Mouse (Mus musculus) WW6 (cell line): Measurements from ENCODE around the gene Rala.
A peak's percentile ranks its signal among the peaks of the same experiment; 100 is the strongest.
"Not testable (repeated sequence)": the region's sequence is repeated elsewhere in the genome, so short reads cannot be mapped to it uniquely, and the experiment has no call there.

ENCODE experiments used
- DNase-seq: peaks from one replicate; pipeline ENCODE4 v3.0.0-alpha.2; 2013; ENCODE audit warnings: low read depth, low spot score

Rala gene

GRCm38 (mm10) chr13:17944078-17944917 is at the start of gene Rala:
Rala (minus strand) TSS chr13:17944239.
- DNase-seq, result peak; percentile 62

DNA sequence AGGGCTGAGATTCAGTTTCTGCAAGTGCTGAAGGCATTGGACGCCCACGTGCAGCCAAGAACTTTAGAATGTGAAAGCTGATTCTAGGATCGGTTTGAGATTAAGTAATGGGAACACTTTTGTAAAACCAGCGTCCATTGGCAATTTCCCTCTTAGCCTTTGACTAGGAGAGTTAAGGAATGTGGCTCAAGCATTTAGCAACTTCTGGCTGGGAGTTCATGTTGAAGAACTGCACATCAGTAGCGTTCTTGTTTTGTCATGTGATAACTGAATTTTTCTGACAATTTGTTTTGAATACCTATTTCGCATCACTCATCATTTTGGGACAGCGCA is 49.4 kb upstream of the Rala start:
- no peak for DNase-seq

DNA sequence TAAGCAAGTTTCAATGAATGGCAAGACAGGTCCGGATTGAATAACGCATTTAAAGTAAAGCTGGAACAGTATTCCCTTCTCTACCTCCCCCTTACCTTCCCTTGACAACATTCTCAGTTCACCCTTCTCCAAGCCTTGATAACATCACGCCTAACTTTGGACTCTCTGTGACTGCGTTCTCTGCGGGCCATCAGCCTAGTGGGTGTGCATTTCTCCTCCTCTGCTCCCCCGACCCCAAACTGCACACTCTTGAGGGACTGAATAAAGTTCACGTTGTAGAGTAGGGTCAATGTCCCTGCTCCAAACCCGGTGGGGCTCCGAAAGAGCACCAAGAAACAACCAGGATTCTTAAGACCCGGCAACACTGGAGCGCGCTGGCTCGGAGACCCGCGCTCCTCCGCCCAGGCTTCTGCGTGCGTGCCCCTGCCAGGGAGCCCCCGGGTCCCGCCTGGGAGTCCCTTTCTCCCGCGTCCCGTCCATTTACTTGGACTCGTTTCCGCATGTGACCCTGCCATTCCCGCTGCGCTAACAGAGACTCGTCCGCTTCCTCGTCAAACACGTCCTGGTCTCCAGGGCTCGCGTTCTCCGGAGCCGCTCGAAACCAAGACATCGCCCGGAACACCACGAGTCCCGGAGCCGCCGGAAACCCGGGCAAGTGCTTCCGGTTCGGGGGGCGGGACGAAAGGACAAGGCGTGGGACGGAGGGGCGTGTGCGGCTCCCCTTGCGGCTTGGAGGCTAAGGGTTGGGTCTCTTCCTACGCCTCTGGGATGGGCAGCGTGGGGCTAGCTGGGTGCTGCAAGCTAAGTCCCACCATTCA is 48.9 kb upstream of the Rala start, which contains the start of gene Yae1d1:
Gene Yae1d1, minus strand, starts transcription at position 653 of the 818 bp plus-strand sequence.
- peak; percentile 70 for DNase-seq

DNA sequence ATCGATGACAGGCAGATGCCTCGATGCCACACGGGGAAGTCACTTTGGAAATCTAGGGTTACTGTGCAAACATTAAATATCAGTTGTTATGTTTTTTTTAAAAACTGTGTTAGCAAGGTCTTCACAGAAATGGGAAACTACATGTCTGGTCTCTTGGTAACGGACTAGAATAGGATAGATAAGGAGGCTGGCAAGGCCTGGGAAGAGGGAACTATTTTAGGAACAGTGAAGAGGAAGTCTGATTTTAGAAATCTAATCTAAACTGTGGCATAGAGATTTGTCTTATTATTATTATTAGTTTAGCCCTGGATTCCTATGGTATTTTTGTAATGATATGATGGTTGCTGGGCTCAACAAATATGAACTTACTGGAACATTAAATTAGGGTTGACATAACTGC is 48.0 kb upstream of the Rala start:
- no peak for DNase-seq

GRCm38 (mm10) chr13:17983194-17983593 is 39.2 kb upstream of the Rala start:
- peak; percentile 28 for DNase-seq

DNA sequence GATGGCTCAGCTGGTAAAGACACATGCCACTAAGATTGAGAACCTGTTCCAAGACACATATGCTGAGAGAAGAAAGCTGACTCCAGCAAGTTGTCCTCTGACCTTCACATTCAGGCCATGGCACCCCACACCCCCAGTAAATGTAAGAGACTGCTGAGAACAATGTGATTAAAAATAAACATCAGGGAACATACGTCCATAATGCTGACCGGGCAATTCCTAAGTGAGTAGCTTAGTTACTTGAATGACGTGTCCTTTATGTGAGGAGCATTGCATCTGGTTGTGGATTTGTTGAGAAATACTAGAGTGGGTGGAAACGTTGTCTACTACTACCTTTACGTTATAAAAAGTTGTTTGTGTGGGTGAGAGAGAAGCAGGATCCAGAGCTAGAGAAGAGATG is 38.6 kb upstream of the Rala start:
- no peak for DNase-seq

DNA sequence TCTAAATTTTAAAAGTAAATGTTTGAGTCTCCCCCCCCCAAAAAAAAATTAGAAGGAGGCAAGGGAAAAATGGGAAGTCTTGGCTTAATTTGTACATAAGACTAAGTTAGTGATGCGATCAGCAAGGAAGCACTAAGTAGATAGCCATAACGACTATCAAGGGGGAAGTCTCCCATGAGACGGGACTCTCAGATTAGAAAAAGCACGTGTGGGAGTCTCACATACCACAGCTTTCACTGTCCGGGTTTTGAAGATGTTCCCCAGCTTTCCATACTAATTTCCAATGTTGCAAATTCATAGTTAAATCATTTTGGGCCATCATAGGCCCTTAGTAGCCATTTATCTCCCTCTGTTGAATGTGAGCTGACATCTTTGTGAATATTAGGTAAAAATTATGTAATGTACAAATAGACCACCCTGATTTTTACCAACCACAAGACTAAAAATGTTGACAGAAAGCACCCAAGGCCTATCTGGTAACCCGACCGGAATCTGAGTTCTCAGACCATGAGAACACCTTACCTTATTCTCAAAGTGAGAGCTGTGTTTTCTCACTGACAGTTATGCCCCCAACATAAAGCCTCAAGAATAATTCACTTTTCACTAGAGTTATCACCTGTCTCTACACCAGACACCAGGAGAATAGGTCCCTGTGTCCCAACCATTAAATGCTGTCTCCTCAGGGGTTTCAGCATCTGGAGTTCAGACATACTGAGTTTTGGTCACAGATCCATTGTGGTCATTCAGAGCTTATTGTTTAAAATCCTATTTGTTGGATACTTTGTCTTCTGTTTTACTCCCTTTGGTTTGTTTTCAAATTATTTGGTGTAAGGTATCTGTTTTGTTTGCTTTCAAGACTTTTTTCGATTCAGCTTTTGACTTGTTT is 33.1 kb upstream of the Rala start:
- no peak for DNase-seq

DNA sequence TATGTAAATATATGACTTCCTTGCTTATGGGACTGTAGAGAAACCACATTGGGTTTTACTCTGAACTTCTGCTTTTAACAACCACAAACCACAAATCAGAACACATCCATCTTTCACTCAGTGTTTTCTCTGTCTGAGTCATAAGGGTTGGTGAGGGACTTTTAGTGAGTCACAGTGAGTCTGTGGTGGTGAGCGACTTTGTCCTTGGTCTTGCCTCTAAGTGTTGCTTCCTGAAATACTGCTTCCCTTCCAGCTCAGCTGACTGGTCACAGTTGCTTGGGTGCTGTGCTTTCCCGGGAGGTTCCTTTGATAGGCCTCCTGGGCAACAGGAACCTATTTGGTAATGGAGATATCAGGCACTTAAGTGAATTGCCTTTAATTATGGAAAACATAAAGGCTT is 31.9 kb upstream of the Rala start:
- DNase-seq, result no peak

- DNase-seq, result no peak
Measured at GRCm38 (mm10) chr13:17975457-17975856, 31.4 kb upstream of the Rala start.

- DNase-seq, result no peak
Measured at GRCm38 (mm10) chr13:17974734-17975133, 30.7 kb upstream of the Rala start.

DNA sequence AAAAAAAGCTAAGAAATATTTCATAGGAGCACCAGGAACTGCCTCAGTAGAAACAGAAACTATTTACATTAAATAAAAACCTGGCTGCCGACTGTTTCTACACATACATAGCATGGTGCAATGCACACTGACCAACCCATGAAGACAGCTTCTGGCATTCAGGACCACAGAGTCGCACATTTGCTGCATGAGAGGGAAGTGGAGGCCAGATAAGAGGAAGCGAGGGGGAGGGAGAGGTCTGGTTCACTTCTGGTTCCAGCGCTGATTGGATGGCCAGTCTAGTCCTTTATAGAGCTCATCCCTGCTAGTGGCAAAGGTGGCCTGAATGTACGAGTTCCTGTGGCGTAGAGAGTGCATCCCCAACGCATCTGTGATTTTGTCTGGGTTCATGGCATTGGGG is 16.6 kb upstream of the Rala start:
- DNase-seq, result no peak

DNA sequence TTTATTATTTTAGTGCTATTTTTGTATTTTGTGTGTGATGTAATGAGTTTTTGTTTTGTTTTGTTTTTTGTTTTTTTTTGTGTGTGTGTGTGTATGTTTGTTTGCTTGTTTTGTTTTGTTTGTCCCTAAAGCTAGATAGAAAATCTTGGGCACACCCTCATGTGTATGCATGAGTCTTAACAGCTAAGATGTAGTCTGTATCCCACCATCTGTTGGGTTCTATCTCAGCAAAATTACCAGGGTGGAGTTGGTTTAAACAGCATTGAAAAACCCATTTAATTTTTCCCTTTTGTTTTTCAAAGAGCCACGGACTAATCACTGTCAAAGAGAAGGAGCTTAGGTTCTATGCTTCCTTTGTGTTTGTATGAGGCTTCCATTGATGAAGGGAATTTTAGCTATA is 10.2 kb upstream of the Rala start:
- DNase-seq, result no peak

DNA sequence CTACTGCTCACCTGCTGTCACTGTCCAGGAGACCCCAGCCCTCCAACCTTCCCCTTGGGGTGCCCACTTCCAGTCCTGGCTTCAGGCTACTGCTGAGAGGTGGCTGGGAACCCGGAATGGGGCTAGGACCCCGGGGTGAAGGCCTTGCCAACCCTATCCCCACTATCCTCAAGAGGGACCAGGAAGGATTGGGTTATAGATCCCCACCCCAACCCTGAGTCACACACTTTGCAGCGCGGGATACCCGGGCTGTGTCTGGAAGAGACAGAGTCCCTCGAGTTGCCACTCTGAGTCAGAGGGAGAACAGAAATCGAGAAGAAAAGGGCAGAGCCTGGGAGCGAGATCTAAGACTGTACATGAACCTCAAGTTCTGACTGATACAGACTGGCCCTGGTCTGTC is 6.5 kb upstream of the Rala start:
- DNase-seq, result not testable (repeated sequence)

DNA sequence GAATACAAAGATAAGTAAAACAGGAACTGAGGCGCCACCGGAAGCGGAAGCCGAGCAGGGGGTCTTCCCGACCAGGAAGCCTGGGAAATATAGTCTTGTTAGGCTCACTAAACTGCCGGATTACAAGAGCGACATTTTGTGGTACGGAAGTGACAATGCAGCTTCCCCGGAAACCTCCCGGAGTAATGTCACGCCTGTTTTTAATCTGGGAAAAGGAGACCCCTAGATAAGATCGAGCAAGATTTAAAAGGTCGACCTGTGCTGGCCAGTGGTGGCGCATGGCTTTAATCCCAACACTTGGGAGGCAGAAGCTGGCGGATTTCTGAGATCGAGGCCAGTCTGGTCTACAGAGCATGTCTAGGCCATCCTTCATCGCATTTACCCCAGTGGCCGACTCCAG is 5.5 kb upstream of the Rala start:
- DNase-seq, result no peak

DNA sequence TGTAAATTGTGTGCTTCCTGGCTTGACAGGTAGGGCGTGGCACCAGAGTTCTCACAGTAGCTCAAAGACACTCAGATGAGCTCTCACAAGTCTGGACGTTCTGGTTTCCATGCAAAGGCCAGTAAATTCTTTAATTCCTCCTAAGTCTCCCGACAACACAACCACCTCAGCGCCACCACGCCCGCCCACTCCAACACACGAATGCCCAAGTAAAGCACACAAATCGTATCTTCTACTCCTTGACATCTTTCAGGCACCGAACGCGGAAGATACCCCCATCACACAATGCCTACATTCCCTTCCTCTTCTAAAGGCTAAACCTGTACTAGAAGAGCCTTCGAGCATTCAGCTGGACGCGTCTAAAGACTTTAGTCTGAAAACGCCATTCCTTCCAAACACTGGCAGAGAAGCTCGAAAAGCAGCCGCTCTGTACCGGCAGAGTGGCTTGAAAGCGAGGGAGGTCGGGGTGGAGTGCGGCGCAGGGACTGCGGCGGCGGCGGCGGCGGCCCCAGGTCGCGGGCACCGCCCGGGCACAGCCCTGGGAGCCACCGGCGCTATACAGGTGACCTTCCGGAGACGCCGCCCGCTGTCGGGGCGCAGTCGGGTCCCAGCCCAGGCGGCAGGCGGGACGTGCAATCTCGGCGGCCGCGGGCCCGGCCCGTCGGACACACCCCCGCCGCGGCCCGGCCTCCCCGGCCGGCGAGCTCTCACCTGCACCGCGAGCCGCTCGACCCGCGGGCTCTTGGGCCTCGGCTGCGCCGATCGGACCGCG is 547 bp downstream of the Rala start:
- no peak for DNase-seq

GRCm38 (mm10) chr13:17942338-17942737 is 1.7 kb downstream of the Rala start:
- DNase-seq, result no peak

- no peak for DNase-seq
Measured at GRCm38 (mm10) chr13:17907309-17907708, 36.7 kb downstream of the Rala start.

- DNase-seq, result no peak
Measured at GRCm38 (mm10) chr13:17901474-17901873, 42.6 kb downstream of the Rala start.

DNA sequence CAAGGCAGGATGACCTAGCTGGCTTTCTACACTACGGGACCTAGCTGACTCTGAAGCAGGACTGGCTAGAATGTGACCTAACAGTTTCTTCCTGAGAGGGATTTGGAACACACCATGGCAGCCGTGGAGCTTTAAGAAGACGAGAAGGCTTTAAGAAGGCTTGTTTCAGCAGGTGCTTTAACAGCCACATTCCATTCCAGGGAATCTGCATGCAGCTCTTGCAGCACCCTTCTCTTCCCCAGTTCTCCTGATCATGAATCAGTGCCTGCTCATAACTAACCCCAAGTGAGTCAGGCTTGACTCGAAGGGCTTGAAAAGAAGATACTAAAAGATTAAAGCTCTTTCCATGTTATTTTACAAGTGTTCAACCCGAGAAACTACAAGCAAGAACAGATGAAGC is 43.4 kb downstream of the Rala start:
- DNase-seq, result no peak

GRCm38 (mm10) chr13:17897040-17897439 is 47.0 kb downstream of the Rala start:
- no peak for DNase-seq

- DNase-seq, result no peak
Measured at GRCm38 (mm10) chr13:17891545-17891944, 52.5 kb downstream of the Rala start.
